Mouse (Mus musculus) cerebellum, adult 9-10 months (tissue): ENCODE data around the gene Aldh16a1.

ENCODE experiments used
- DNase-seq: peaks from one replicate; pipeline ENCODE4 v3.0.0; 2022

Aldh16a1 gene

DNA sequence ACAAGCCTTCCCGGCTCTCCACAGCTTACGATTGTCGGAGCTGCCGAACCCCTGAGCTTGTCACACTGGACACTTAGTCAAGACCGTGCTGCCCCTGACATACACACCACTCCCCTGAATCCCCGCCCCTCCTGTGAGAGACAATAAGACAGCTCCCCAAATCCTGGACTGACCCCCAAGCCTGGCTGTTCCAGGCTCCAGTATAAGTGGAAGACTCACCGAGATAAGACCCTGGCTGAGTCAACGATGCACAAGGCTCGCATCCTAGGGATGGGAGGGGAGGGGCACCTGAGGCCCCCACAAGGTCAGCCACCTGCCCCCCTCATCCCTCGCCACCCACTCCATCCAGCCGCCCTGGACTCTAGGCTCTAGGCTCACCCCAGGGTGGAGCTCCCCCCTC is 22.5 kb downstream of the Aldh16a1 start:
- DNase-seq = peak; percentile 45

DNA sequence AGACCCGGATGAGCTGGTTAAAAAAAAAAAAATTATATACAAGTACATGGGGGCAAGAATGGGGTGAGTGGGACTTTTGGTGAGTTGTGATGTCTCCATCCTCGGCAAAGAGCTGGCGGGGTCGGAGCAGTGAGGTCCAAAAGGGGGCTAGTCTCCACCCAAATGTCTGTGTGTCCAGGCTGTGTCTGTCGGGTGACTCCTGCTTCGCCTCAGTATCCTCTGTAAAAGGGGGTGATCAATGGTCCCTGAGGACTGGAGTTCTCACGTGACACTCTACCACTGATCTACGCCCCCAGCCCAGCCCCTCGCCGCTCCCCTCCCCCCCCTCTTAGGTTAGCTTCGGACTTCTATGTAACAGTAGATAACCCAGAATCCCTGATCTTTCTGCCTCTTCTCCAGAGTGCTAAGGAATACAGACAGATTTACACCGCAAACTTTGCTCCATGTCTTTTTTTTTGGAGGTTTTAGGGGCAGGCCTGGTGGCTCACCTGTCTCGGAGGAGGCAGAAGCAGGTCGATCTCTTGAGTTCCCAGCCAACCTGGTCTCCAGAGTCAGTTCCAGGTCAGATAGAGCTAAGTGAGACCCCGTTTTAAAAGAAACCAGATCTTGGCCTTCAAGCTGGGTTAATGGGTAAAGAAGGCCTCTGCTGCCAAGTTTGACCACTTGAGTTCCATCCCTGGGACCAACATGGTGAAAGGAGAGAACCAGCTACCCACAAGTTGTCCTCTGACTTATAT is 24.4 kb downstream of the Aldh16a1 start:
- DNase-seq = peak; percentile 49

DNA sequence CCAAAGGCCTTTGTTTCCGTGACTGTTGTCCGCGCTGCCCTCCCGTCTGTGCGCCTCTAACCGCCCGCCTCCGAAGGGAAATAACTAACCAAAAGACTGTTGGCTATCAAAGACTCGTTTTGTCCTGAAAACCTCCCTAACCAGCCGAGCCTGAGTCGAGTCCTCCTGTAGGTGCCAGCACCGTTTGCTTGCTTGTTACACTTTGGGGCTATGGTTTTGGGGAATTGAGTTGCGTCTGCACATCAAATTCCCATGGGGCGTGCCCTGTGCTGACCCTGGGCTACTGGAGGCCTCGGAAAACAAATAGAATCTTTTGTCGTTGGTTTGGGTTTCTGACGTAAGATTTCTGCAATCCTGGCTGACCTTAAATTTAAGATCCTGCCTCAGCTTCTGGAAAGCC is 25.1 kb downstream of the Aldh16a1 start:
- no peak for DNase-seq

DNA sequence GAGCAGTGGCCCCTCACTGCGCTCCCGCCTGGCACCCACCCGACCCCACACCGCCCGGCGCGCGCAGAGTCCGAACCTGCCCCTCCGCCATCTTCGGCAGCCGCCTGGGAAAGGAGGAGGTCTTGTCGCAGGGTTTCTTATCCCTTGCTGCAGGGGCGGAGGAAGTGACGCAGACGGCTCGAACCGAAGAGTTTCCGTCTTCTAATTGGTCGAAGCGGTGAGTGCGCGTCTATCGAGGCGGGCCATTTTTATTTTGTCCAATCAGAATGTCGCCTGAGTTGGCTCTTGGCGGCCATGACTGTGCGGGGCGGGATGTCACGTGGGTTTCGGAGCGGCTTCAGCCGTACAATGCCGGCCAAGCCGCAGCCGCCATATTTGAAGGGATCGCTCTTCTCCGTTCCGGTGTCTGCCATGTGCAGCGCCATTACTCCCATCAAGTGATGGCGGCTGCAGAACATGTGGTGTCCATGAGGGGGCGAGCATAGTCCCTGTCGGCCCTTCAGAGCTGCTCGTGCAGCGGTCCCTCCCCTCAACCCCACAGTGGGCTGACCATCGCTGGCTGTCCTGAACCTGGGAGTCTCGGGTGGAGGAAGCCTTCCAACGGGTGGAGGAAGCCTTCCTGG is 25.6 kb downstream of the Aldh16a1 start, which contains the start of gene Rpl13a:
Gene Rpl13a (minus strand): TSS at position 138 of the 623 bp plus-strand sequence.
- peak; percentile 100 for DNase-seq

DNA sequence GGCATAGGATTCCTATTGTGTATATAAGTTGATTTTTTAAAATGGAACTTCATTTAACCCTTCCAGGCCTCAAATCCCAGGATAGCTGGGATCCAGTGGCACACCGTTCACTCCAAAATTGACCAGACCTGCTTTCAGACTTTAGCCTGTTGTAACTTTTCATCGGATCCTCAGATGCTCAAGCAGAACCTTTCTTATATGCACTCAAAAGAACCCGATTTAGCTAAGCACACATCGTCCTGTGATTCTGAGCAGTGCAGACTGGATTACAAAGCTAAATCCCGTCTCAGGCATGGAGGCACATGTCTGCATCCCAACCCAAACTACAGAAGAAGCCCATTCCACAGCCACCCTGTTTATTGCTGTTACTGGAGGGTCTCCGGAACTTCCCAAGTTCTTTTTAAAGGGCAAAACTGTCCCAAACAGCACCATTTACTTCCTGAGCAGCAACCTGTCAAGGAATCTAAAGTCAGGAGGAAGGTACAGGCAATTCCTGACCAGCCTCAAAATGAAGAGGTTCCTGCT is 26.6 kb downstream of the Aldh16a1 start:
- DNase-seq = no peak

DNA sequence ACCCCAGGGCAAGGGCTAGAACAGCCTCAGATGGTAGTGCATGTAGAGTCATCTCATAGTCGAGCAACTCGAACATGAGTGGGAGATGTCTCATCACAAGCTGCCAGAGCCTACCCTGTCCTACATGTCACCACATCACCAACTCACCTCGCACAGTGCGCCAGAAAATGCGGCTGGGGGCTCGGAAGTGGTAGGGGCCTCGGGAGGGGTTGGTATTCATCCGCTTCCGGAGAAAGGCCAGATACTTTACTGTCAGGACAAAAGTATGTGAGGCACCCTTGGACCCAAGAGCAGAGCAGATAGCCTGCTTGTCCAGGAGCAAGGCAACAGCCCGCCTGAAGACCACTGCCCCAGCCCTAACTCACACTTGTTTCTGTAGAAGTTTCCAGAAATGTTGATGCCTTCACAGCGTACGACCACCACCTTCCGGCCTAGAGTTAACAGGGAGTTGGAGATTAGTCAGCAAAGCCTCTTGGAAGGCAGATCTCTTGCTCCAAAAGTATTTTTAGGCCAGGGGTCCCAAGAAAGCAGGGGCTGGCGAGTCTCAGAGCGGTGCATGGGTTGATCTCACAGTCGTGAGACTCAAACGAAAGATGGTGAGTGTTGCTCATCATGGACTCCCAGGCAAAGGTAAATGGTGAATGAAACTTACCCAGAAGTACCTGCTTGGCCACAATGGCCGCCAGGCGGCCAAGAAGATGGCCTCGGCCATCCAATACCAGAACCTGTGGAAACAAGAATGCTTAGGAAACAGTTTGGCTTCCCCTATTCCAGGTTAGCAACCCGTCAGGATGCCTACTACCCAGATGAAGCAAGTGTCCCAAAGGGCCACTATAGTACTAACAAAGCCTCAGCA is 27.3 kb downstream of the Aldh16a1 start:
- DNase-seq = peak; percentile 51

DNA sequence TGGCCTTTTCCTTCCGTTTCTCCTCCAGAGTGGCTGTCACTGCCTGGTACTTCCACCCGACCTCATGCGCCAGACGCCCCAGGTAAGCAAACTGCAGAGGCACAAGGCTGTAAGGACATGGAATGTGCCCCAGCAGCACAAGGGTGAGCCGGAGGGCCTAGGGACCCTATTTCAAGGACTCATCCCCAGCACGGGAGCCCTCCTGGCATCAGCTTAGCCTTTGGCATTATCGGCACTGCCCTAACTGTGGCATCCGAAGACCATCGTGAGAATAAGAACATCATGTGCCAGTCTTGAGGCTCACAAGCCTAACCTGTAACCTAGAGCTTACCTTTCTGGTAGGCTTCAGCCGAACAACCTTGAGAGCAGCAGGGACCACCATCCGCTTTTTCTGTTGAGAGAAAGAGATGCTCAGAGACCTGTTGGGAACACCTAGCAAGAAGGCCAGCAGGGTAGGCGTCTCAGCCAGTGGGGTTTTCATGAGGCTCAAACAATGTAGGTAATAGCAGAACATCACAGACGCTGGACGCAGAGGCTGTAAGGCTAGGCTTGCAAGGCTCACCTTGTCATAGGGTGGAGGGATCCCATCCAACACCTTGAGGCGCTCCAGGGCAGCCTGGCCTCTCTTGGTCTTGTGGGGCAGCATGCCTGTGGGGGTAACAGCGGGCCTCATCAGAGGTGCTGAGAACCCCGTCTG is 28.1 kb downstream of the Aldh16a1 start:
- peak; percentile 55 for DNase-seq

DNA sequence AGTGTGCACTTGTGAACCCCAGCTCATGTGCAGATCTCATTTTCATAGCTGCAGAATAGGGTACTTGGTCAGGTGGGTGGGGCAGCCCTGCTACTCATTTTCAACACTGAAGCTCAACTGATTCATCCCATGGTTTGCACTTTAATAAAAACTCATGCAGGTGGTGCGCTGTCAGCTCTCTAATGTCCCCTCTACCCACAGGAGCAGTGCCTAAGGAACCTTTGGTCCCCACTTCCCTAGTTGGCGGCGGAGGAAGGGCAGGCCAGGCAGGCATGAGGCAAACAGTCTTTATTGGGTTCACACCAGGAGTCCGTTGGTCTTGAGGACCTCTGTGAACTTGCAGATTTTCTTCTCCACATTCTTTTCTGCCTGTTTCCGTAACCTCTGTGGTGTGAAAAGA is 28.7 kb downstream of the Aldh16a1 start:
- DNase-seq = peak; percentile 43

DNA sequence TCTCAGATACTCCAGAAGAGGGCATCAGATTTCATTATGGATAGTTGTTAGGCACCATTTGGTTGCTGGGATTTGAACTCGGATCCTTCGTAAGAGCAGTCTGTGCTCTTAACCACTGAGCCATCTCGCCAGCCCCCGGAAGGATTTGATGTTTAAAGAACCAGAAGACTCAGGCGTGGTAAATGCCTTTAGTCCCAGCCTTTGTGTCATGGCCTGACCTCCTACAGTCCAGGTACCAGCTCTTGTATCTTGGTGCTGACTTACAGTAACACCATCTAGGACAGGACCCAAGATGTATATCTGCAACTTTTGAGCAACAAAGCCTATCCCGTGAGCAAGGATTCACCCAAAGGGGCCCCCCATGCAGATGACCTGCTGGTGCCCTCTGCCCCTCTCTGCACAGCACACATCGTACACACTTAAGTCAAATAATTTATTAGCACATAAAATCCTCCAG is 29.2 kb downstream of the Aldh16a1 start:
- no peak for DNase-seq

DNA sequence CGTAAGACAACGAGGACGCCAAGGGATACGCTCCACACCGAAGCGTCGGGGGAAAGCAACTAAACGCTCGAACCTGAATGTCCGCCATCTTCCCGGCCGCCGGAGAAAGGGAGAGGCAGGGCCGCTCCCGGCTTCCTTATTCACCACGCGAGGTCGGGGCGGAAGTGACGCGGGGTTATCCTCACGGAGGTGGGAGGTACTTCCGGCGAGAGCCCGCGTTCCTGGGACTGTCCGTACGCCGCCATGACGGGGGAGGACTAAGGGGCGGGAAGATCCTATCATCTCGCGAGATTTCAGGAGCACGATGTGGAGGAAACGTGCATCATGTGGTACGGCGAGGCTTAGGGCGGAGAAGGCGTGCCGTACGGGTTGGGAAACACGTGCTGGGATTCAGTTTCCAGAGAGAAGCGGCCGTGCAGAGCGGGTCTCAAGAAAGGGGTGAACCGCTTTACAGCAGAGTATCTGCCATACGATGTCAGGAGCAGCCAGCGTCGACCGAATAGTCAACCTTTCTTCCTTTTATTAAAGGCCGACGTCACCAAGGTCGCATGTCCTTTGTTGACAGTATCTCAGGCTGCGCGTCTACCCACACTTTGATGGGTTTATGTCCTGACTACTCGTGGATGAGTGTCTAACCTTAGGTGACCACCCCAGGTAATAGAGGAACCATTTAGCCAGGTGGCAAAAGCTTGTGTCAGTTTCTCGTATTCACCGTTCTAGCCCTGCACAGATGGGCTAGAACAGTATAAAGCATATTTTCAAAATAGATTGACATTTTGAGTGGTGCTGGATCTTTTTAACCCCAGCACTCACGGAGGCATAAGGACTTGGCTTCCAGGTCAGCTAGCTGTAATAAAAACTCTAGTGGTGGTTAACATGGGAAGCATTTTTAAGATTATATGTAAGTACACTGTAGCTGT is 29.9 kb downstream of the Aldh16a1 start, which contains the start of gene Rps11:
Gene Rps11 (minus strand): TSS at position 216 of the 920 bp plus-strand sequence.
- peak; percentile 99 for DNase-seq

DNA sequence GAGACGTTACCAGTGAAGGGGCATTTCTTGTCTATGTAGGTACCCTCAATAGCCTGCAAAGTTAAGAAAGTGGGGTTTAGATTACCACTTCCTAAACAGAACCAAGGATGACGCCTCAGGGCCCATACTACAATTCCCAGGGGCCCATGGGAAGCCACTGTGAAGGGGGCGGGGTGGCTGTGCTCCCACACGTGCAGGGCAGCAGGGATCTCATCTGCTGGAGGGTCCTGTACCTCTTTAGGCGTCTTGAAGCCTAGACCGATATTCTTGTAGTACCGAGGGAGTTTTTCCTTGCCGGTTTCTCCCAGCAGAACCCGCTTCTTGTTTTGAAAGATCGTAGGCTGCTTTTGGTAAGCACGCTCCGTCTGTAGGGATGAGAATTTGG is 31.2 kb downstream of the Aldh16a1 start:
- no peak for DNase-seq

DNA sequence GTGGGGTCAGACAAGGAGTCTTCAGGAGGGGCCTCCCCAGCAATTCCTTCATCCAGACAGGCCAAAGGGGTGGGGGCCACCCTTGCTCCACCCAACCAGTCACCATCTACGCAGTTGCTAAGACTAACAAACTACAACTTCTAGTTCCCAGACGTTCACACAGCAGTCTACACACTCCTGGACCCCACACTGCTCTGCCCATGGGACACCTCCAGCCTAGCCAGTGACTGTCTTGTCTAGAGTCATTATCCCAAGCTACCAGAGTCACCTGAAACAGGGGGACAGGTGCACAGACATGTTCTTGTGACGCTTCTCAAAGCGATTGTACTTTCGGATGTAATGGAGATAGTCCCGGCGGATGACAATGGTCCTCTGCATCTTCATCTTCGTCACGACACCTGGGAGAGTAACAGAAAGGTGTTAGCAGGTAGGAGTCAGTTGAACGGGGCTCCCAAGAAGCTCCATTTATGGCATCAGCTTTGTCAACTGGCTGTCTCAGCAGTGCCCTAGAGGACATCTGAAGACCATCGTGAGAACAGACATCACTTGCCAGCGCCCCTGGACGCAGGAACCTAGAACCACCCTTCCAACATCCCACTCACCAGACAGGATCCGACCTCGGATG is 31.7 kb downstream of the Aldh16a1 start:
- peak; percentile 44 for DNase-seq

DNA sequence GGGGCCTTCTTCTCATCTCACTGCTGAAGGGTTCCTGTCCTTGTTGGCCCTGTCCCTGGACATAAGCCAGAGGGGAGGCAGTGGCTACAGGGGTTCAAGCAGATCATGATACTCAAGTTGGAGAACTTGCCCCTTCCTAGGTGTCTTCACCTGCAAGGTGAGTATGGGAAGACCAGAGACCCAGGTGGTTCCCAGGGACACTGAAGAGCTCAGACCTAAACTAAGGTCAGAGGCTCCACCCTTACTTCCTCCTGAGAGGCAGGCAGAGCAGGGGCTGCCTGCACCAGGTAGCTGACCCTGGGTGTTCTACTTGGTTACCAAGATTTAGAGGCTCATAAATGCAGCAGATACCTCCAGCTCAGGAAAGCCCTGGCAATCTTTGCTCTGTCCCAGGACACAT is 32.4 kb downstream of the Aldh16a1 start:
- no peak for DNase-seq

DNA sequence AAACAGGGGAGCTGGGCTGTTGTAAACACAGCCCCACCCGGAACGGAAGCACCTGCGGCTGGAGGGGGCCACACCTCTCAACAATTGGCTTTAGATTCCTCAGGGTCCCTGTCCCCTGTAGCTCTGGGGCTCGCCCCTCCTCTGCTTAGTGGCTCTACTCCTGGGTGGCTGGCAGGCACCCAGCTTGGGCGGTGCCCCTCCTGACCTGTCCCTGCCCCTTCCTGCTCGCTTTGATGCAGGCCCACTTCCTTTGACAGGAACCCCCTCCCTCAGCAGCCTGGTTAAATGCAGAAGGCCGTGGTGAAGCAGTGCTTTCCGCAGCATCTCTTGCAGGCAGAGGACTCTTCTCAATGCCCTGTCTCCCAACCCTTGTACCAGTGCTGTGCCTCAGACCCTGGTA is 33.0 kb downstream of the Aldh16a1 start:
- no peak for DNase-seq

DNA sequence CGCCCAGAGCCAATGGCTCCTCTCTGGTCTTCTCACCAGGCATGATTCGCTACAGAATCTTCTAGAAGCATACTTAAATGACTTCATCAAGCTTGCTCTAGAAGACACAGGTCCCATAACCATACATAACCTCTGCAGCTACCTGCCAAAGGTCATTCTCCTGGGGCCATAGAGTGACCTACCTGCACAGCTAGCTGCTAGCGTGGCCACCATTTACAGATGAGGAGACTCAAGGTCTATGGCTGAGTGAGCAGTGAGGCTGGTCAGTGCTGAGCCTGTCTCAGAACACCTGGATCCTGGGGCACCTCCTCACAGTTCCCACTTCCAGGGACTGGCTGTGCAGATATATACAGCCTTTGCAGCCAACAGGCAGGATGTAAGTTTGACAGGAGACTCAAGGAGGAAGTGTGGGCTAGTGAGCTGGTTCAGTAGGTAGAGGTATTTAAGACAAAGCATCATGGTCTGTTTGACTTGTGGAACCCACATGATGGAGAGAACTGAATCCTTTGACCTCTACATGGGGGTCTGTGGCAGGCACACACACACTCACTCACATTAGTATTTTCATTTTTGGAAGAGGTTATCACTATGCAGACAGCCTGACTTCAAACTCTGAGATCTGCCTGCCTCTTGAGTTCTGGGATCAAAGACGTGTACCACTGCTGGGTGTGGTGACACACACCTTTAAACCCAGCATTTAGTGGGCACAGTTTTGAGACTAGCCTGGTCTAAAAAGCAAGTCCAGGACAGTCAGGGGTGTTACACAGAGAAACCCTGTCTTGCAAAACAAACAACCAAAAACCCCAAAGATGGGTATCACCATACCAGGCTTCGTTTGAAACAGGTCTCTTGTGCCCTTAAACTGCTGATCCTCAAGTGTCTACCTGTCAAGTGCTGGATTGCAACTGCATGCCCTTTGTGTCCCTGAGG is 34.3 kb downstream of the Aldh16a1 start:
- DNase-seq = no peak

DNA sequence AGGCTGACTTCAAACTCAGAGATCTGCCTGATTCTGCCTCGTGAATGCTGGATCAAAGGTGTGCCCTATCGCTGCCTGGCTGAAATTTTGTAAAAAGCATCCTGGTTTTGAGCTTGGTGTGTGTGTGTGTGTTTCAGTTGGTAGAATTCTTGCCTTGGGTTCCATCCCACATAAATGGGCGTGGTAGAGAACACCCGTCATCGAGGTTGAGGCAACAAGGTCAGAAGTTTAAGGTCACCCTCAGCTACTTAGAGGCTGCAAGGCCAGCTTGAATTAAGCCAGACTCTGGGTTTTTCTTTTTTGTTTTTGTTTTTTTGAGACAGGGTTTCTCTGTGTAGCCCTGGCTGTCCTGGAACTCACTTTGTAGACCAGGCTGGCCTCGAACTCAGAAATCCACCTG is 36.0 kb downstream of the Aldh16a1 start:
- no peak for DNase-seq

DNA sequence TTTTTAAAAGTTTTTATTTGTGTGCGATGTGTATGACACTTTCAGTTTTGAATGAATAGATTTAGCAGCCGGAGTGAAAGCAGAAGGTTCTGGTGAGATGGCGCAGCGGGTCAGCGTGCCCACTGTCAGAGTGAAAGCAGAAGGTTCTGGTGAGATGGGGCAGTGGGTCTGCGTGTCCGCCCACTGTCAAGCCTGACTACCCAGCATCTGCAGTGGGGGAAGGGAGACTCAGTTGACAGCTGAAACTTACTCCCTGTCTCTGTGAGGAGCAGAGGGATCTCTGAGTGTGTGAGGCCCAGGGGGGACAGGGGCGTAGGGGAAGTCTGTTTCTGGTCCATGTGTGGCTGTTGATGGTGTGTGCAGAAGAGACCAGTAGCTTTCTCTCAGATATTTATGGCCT is 36.8 kb downstream of the Aldh16a1 start:
- no peak for DNase-seq

DNA sequence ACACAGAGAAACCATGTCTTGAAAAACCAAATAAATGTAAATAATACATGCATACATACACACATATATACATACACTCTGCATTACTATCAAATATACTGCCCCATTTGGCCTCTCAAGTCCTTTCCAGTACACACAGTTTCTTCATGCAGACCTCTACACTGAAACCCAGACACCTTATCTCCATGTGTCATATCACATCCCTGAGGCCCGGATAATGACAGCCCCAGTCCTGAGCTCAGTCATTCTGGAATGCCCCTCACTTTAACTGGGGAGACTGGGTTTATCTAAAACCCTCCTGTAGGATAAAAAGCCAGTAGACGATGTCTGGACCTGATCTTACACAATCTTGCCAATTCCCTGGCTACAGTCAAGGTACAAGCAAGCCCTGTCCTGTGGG is 40.9 kb downstream of the Aldh16a1 start:
- no peak for DNase-seq

DNA sequence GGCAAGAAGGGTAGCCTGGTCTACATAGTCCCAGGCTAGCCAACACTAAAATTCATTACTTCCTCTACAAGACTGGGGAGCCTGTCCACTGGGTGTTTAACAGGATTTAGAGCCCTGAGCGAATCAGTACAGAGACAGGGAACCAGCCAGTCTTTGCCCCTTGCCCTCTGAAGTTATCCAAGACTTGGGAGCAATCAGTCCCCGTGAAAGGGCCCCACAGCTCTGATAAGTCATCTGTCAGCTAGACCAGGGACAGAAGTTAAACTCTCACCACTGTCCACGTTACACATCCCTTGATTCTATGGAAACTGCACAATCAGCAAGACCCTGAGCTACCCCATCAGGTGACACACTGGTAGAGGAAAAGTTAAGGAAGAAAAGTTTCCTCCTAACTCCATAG is 41.9 kb downstream of the Aldh16a1 start:
- DNase-seq = no peak

DNA sequence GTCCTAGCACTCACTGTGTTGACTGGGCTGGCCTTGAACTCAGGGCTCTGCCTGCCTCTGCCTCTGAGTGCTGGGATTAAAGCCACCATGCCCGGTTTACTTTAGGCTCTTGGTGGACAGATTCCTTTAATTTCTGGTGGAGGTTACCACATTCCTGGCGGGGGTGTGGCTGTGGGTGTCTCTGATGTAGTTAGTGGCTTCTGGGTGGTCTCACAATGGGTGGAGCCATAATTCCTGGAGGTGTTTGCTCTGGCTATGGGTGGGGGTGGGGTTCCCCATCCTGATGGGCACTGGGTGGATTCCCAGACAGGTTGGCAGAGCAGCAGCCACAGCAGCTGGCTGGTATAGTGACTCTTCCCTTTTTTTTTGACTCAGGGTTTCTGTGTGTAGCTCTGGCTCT is 42.4 kb downstream of the Aldh16a1 start:
- DNase-seq = no peak
